Mouse (Mus musculus): ENCODE data around the gene Atp8b5.

The Atp8b5 gene

GRCm38 (mm10) chr4:43321536-43321935 is 54.6 kb downstream of the Atp8b5 start:
- DNase-seq (ENCODE audit: low read depth in 1 of 2, low spot score in 2 of 2), result no peak

- no peak for DNase-seq (ENCODE audit: low read depth in 1 of 2, low spot score in 2 of 2)
Measured at GRCm38 (mm10) chr4:43322336-43322735, 55.4 kb downstream of the Atp8b5 start.

- DNase-seq (ENCODE audit: low read depth in 1 of 2, low spot score in 2 of 2), result no peak
Measured at GRCm38 (mm10) chr4:43327118-43327517, 60.2 kb downstream of the Atp8b5 start.

- DNase-seq (ENCODE audit: low read depth in 1 of 2, low spot score in 2 of 2), result no peak
Measured at GRCm38 (mm10) chr4:43334771-43335170, 67.8 kb downstream of the Atp8b5 start.

GRCm38 (mm10) chr4:43336176-43336575 is 69.2 kb downstream of the Atp8b5 start:
- DNase-seq (ENCODE audit: low read depth in 1 of 2, low spot score in 2 of 2), result no peak

- DNase-seq (ENCODE audit: low read depth in 1 of 2, low spot score in 2 of 2), result no peak
Measured at GRCm38 (mm10) chr4:43340096-43340804, 73.3 kb downstream of the Atp8b5 start.

- no peak for DNase-seq (ENCODE audit: low read depth in 1 of 2, low spot score in 2 of 2)
Measured at GRCm38 (mm10) chr4:43341276-43341891, 74.4 kb downstream of the Atp8b5 start.

- DNase-seq (ENCODE audit: low read depth in 1 of 2, low spot score in 2 of 2), result no peak
Measured at GRCm38 (mm10) chr4:43342443-43342842, 75.5 kb downstream of the Atp8b5 start.

GRCm38 (mm10) chr4:43344932-43345331 is 78.0 kb downstream of the Atp8b5 start:
- no peak for DNase-seq (ENCODE audit: low read depth in 1 of 2, low spot score in 2 of 2)

GRCm38 (mm10) chr4:43349206-43349605 is 82.2 kb downstream of the Atp8b5 start:
- no peak for DNase-seq (ENCODE audit: low read depth in 1 of 2, low spot score in 2 of 2)

GRCm38 (mm10) chr4:43350038-43350560 is 83.1 kb downstream of the Atp8b5 start:
- no peak for DNase-seq (ENCODE audit: low read depth in 1 of 2, low spot score in 2 of 2)

GRCm38 (mm10) chr4:43353662-43354061 is 86.7 kb downstream of the Atp8b5 start:
- DNase-seq (ENCODE audit: low read depth in 1 of 2, low spot score in 2 of 2), result no peak

GRCm38 (mm10) chr4:43364914-43365560 is 98.1 kb downstream of the Atp8b5 start:
- no peak for DNase-seq (ENCODE audit: low read depth in 1 of 2, low spot score in 2 of 2)

GRCm38 (mm10) chr4:43367295-43367694 is 100.3 kb downstream of the Atp8b5 start:
- no peak for DNase-seq (ENCODE audit: low read depth in 1 of 2, low spot score in 2 of 2)

- no peak for DNase-seq (ENCODE audit: low read depth in 1 of 2, low spot score in 2 of 2)
Measured at GRCm38 (mm10) chr4:43367787-43368186, 100.8 kb downstream of the Atp8b5 start.

GRCm38 (mm10) chr4:43371406-43371805 is 104.4 kb downstream of the Atp8b5 start:
- DNase-seq (ENCODE audit: low read depth in 1 of 2, low spot score in 2 of 2), result no peak

- no peak for DNase-seq (ENCODE audit: low read depth in 1 of 2, low spot score in 2 of 2)
Measured at GRCm38 (mm10) chr4:43372155-43372554, 105.2 kb downstream of the Atp8b5 start.

- DNase-seq (ENCODE audit: low read depth in 1 of 2, low spot score in 2 of 2), result no peak
Measured at GRCm38 (mm10) chr4:43374266-43374665, 107.3 kb downstream of the Atp8b5 start.

GRCm38 (mm10) chr4:43379601-43380000 is 112.6 kb downstream of the Atp8b5 start:
- DNase-seq (ENCODE audit: low read depth in 1 of 2, low spot score in 2 of 2), result no peak

- no peak for DNase-seq (ENCODE audit: low read depth in 1 of 2, low spot score in 2 of 2)
Measured at GRCm38 (mm10) chr4:43380951-43381350, 114.0 kb downstream of the Atp8b5 start.

- DNase-seq (ENCODE audit: low read depth in 1 of 2, low spot score in 2 of 2), result peak; percentile 39 to 66
Measured at GRCm38 (mm10) chr4:43381408-43382154, 114.6 kb downstream of the Atp8b5 start, which contains the start of gene Rusc2. Rusc2 (plus strand) TSS chr4:43381979.

Measured in monocyte, adult 2 months (primary cell).